Mouse (Mus musculus) cerebellum, postnatal 4 days (tissue): ENCODE data around the gene Itga5.

Experiments
- DNase-seq, 2 experiments: peaks; one replicate each; pipeline ENCODE4 v3.0.0; 2022; ENCODE audit warnings: low spot score in 2 of 2, mixed read lengths in 1 of 2

Itga5 gene

DNA sequence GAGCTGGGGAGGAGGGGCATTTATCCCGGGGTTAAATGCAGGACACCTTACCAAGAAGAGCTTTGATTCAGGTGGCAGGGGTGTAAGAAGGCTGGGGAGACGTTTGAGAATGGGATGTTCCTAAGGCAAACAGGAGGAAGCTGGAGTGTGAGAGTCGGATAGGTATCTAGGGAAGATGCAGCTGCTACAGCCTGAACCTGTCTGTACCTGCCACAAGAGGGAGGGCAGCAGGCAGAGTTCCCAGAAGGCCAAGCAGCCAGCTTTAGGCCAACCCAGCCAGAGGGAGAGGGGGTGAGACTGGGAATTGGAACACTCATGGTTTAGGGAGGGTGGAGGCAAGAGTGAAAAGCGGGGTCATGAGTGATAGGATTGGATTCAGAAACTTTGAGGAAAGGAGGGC is 25.8 kb downstream of the Itga5 start:
- DNase-seq = no peak

DNA sequence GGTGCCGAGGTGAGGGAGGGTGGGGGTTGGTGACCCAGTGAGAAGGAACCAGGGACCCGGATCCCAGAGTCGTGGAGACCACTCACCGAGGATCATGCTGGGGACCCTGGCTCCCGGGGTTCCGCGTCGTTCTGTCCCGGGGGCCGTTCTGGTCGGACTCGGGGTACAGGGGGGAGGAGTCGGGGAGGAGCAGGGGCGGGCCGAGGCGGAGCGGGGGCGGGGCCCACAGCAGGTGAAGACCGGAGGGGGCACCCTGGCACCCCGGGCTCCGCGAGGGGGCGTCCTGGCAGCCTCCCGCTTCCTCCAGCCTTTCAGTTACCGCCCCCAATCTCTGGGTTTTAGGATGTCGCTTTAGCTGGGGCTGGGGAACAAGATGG is 26.6 kb downstream of the Itga5 start, which contains the start of gene Zfp385a:
Gene Zfp385a, minus strand, starts transcription at position 133 of the 377 bp plus-strand sequence.
- DNase-seq = peak in 1 of 2 experiments; percentile 48

DNA sequence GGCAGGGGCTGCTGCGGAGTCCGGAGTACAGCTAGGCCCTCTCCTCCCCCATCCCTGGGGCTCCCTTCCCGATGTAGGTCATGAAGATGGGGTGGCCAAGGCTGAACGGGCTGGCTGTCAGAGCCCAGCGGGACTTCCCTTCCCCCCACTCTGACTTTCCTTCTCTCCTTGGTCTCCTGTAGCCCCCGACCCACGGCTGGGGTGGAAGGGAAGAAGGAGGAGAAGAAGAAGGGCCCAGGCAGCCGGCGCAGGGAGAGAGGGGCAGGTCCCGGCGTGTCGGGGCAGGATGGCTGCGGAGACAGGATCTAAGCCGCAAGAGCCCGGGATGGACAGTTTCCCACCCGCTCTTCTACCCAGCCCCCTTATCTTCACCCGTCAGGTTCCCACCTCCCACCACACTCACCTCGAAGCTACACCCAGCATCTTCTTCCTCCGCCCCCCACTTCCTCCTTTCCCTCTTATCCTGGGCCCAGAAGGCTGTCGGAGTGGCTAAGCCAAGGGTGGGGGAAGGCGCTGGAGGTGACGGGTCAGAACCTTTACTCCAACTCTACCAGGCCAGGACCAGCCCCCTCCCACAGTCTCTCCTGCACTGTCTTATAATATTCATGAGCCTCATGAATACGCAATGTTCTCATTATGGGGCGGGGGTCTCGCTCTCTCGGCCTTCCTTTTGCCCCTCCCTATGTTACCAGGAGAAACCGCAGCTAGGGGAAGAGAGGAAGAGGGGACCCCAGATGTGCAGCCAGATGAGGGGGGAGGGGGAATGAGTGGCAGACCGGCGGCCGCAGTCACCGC is 27.2 kb downstream of the Itga5 start:
- DNase-seq = no peak

DNA sequence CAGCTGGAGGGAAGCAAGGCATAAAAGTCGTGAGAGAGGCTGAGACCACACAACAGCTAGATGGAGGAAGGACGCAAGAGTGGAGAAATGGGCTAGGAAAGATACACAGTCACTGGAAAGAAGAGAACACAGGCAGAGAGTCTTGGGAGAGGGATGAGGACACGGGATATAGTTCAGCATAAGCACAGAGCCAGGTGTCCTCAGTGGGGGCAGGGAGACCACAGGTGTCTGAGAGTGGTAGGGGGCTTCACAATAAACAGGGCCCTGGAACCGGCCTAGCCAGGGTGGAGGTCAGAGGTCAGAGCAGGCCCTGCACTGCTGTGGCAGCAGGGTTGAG is 27.8 kb downstream of the Itga5 start:
- no peak for DNase-seq

DNA sequence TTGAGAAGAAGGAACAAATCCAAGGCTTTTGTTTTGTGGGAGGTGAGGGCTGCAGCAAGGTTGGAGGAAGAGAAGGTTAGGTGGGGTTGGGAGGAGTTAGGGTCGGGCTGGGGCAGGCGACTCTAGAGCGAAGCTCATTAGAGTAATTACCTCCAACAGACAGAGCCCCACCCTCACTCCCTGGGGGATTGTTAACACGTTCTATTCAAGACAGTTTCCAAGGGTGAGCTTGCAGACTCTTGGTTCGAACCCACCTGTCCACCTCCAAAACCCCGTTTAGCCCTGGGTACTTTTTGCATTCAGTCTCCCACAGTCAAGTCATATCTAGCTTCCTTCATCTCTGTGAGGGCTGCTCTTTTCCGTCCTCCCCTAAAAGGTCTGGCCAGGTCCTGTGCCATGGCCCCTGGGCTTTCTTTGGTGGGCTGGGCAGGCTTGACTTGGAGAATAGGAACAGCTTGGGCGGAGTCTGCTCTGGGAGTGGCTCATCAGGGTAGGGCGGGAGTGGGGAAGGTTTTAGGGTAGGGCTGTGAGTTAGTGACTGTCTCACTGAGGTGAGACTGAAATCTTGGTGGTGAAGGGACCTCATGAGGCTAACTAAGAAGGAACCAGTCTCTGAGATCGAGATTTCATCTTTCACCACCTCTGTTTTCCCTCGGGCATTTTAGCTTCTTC is 29.4 kb downstream of the Itga5 start:
- peak in 1 of 2 experiments; percentile 16 for DNase-seq

DNA sequence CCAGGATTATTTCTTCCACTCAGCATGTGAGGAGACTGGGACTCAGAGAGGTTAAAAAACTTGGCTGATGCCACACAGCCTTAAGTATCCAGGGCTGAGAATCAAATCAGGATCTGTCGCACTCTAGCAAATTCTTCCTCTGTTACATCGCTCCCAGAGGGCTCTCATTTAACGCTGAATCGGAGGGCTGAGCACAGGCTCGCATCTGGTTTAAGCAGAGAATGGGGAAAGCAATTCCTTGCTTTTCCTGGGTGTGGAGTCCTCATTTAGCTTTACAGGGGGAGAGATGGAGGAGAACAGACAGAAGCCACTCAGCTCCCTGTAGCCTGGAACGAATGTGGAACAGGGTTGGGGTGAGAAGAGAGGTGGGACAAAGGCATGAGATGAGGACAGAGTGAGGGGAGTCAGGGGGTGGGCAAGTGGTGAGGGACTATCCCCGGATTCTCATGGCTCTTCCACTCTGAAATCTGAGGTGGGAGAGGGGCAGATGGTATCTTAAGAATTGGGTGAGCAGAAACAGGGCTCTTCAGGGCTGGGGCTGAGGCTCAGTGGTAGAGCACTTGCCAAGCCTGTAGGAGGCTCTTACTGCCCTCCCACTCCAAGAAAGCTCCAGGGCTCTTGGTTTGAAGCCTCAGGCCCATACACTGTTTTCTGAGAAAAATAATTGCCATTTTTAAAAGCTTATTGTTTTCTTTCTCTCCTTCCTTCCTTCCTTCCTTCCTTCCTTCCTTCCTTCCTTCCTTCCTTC is 30.9 kb downstream of the Itga5 start:
- no peak for DNase-seq

DNA sequence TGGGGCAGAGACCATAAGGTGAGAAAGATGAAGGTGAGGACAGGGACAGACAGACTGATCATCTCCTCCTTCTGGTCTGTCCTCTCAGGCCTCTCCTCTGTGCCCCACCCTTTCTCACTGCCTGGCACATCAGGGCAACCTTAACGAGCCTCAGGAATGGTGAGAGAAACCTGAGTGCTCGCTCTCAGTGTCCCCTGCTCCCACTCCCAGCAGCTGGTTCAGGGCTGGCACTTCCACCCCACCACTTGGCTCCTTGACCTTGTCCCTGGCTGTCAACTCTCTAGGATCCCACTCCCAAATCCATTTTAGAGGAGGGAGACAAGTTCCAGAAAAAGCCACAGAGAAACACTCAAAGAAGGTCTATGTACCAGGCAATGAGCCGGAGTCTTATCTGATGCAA is 31.5 kb downstream of the Itga5 start:
- no peak for DNase-seq

DNA sequence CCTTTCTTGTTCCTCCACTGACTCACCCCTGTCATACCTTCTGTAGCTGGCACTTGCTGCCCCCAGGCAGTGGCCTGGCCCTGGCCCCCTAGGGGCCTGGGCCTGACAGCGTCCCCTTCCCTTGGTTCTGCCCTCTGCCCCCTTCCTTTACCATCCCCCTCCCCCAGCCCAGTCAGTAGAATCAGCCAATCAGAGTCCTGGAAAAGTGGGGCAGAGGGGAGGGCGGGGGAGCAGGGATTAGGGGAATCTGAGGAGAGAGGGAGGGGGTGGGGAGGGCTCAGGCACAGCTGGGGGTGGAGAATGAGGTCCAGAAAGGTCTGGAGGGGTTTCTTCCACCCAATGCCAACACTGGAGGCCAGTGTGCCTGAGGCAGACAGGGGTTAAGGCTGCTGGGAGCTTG is 32.4 kb downstream of the Itga5 start:
- DNase-seq = no peak

DNA sequence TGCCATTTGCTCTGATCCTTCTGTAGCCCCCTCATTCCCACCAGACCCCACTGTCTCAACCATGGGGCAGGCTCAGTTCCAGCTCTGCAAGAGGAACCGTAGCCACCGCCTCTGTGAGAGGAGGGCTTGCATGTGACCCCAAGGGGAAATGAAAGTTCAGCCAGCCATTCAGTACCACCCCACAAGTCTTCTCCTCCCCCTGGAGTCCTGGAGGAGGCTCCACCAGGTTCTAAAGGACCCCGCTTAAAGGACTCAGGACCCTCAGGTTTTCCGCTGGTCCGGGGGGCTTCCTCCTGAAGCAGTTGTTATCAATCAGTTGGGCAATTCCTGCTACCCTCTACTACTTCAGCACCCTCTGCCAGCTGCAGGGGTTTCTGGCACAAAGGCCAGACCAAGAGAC is 32.8 kb downstream of the Itga5 start:
- no peak for DNase-seq

DNA sequence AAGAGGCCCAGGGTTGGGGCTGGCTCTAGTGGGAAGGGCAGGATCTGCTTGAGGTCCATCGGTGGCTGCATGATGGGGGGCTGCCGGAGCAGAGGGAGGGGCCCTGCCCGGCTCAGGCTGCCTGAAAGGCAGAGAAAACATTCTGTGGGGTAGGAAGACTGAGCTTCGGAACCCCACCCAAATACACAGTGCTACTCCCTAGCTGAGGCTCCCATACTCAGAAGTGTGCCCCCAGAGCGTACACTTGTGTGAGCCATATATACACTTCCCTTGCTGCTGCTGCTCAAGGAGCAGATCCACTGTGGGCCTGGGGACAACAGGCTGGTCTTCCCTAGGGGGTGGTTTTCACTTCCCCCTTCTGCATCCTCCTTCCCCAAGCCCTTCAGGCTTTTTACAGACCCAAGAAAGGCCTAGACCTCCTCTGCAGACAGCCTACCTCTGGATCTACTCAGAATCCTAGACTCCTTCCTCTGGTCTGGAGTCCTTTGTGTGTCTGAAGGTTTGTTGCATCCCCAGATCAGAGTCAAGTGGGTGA is 33.4 kb downstream of the Itga5 start:
- DNase-seq = no peak

DNA sequence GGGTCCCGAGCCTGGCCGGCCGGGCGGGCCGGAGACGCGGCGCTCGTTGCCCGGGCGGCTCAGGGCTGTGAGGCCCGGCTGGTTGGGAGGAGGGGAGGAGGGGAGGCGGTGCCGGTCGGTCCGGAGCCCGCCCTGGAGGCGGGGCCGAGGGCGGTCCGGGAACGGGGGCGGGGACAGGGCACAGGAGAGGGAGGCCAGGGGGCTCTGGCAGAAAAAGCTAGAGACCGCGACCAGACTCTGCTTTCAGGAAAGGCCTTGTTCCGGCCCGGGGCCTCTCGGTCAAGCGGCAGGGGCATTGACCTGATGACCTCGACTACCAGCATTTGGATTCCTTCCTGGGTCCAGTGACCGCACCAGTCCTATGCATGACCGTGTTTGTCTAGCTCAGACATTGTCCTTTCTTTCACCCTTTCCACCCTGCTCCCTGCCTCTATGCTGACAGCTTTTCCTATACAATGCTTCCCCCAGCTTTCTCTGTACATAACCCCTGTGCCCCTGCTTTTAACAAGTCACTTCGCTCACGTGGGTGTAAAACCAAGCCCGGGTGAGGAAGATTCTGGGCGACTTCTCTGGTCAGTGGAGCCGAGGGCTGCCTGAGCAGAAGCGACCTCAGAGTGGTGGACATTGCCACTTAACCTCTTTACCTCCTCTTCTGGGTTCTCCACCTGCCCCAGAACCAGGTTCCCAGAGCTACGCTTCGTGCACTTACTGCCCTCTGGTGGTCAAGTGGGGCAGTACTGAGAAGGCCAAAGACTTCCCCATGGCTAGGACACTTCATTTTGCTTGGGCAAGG is 42.9 kb downstream of the Itga5 start:
- peak; percentile 82 to 87 for DNase-seq

DNA sequence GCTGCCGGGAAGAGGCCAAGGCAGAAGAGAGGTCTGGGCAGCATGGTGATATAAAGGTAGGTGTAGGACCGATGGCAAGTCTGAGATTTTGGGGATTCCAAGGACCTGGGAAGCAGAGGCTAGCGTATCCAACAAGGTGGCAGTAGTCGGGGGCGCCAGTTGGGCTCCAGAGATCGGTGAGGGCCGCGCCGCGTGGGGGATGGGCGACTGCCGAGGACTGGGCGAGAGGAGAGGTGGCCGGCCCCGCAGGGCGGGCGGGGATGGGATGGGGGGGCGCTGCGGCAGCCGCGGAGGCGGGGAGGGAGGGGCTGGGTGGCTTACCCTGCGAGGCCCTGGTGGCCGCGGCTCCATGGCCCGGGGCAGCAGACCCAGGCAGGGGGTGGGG is 43.5 kb downstream of the Itga5 start:
- peak in 1 of 2 experiments; percentile 68 for DNase-seq

DNA sequence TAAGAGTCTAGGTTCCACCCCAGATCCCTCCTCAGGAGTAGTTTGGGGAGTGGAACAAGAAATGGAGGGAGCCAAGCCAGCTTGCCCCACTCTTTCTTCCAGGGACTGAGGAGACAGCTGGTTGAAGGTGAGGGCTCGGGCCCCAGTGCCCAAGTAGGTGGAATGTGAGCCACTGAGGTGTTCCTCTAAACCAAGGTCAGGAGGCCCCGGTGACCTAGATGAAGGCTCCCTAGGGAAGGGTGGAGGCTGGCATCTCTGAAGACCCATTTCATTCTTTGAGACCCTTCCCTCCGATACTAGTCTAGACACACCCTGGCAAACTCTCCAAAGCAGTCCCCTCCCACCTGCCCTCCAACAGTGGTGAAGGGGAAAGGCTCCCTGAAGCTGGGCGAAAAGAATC is 44.2 kb downstream of the Itga5 start:
- no peak for DNase-seq

DNA sequence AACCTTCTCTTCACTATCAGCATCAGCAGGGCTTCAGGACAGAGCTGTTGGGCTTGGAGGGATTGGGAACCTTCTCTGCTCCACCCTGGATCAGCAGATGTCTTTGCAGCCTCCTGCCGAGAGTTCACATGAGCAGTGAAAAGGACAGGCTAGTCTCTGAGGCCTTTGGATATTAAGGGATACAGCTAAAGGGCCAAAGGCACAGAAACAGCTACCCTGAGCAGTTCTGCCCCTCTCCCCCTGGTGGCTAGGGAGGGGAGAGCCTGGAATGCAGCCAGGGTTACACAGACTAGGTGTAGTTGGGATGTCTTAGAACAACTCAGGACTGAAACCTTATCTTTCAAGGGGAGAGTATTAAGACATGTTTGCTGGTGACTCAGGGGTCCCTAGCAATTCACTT is 45.5 kb downstream of the Itga5 start:
- peak in 1 of 2 experiments; percentile 36 for DNase-seq

DNA sequence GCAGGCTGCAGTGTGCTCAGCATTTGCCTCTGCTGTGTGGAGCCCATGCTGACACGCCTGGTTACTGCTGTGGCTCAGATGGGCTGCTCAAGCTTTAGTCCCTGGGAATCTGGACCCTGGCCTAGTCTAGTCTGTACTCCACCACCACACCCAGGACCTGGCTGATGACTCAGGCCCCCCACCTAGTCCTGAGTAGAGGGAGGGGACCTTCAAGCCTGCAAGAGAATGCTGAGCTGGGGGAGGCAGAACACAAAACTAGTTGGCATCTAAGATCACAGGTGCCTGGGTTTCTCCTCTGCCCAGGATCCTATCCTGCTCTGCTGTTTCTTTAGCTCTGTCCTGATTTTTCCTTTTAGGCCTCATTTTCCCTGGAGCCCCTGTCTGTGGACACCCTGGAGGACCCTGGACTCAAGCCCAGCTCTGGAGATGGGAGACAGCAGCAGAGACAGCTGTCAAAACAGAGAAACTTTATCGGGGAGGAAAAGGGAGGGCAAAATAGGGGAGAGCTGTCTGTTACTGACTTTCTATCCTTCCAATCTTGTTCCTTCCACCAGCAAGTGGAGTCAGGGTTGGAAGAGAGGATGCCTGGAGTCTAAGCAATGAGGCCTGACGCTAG is 48.3 kb downstream of the Itga5 start:
- DNase-seq = no peak

DNA sequence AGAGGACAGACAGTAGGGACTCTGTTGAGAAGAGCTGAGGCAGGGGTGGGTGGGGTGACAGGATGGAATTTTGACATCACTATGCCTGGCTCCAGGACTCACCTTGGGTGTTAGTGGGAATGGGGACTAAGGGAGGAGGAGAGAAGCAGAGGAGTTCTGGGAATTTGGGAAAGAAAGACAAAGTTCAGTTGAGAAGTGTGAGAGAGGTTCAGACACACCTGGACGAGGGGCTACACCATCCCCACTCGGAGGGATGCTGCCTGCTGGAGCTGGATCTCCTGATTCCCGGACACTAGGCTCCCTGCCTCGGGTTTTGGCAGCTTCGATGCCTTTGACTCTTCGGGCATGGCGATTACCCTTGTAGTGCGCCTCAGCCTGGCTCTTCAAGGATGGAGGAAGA is 48.8 kb downstream of the Itga5 start:
- DNase-seq = no peak

DNA sequence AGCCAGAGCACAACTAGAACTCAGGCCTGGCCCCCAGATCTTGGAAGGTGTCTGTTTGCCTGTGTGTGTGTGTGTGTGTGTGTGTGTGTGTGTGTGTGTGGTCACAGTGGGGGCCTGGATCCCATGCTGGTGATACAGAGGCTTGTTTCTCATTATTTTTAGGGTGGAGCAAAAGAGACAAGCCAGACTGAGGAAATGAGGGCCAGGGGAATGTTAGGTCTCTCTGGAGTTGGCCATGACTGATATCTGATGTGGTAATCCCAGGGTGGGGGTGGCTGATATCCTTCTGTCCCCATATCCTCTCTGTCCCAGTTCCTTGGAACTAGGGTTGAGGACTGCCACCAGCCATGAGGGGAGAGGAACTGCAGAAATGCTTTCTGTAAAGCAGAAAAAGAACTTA is 49.4 kb downstream of the Itga5 start:
- DNase-seq = no peak

DNA sequence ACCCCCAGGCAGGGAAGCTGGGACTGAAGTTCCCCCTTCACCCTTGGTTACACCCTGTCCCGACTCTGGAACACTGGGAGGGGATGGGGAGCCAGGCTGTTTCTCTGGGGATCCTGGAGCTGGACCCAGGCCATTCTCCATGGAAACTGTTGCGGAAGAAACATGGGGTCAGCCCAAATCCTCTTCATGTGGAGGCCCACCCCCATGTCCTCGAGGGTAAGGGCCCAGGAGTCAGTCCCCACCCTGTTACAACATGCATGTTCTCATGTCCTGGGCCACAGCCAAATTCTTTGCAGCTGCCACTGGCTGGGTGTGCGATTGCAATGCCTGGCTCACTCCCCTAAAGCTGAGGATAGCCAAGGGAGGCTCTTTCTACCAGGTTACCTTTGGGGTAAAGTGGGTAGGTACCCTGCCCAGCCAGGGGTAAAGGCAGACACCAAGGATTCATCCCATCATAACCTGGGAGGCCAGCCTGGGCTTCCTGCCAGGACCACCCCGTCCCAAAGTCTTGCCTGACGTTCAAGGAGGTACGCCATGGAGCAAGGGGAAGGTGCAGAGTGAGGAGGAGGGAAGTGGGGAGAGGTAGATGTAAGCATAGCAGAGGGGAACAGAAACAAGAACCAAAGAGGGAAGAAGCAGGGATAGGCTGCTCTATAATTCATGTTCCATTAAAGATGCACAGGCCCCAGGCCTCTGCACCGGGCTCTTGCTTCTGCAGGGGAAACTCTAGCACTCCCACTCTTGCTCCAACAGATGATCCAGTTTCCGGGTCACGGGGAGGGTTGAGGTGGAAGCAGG is 50.4 kb downstream of the Itga5 start:
- no peak for DNase-seq

DNA sequence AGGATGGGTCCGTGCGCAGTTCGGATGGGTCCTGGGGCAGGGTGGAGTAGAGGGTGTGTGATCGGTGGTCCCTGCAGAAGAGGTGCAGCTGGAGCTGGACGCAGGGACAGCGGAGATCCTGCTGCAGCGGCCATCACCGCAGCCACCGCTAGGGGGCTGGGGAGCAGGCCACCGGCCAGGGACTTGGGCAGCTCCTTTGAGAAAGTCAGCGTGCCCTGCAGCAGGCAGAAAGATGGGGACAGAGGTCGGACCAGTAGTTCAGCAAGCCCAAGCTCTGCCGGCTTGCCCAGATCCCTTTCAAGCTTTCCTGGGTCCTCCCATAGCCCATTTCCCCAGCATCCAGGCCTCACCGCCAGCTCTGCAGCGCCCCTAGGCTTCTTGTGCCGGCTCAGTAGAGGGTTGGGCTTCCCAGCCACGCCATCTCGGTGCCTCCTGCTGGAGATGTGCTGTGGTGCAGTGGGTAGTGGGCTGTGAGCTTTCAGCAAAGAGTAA is 51.5 kb downstream of the Itga5 start:
- DNase-seq = peak; percentile 64 to 86

DNA sequence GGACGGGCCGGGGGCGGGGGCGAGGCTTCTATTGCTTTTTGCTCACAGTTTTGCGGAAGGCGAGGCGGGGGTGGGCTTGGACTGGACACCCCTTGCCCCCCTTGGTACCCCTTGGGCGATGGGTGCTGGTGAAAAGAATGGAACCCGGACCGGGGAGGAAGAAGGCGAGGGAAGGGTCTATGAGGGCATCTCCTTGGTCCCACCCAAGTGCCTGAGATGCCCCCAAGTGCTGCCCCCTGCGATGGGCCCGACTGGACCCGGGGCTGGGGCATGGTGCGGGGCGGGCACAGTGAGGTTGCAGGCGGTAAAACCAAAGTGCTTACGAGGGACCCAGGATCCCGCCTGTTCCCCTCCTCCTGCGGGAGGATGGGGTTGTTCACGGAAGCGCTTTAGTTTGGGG is 52.4 kb downstream of the Itga5 start:
- DNase-seq = no peak
